Mouse (Mus musculus) heart, adult 2 months (tissue): Measurements from ENCODE around the gene Slc6a20a.

Experiments used
- CTCF ChIP-seq: fragments of 200-600 bp; IDR thresholded peaks from 2 replicates; pipeline ENCODE4 v1.8.1; 2022; ENCODE audit warnings: antibody characterized with exemption, mild to moderate bottlenecking, moderate library complexity
- POLR2A ChIP-seq: fragments of 200-500 bp; IDR thresholded peaks from 2 replicates; pipeline ENCODE4 v1.6.1; 2011; ENCODE audit warnings: mild to moderate bottlenecking, low read depth, low read length, control low read depth; ENCODE audit not compliant: insufficient read depth

GRCm38 (mm10) chr9:123688227-123688626 is 9.5 kb upstream of the Slc6a20a start:
- TF ChIP-seq CTCF (no peak), POLR2A (no peak)
